ENCODE assay signal across 10 mouse cellular contexts in the genomic region with DNA sequence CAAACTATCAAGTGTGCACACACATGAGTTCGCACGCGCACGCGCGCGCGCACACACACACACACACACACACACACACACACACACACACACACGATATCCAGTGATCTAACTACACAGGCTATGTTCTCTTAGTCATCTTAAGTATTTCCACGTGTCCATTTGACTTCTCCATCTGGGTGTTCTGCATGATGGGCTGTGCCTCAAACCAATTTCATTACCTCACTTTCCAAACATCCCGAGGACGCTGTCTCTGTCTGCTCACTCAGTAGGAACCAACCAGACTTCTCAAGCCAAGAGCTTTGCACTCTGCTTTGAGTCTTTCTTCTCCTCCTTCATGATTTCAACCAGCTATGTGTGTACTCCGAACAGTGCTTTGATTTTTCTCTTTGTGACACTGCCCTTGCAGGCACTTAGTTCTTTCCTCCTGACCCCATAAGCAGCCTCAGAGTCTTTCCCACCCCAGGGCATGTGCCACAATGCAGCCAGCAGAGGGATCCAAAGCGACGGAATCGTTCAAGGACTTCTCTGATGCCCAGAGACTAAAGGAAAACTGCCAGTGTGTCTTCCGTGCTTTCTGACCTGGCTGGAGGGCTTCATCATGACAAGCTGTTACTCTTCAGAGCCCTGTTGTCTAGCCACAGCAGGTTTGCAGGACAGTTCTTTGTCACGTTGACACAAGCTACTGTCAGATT.
DNase-seq lines count a peak whose midpoint lies in the region; ATAC-seq and TF ChIP-seq lines count a peak whose summit lies in the region.
"Had no signal": no experiment of that assay in that cellular context is flagged by ENCODE, and none has a peak within 500 bp of the region (broad histone marks: within the 10 kb centered on the region; RNA-seq: fewer than 3 reads in every experiment).

No protein-coding gene starts in this region.

- no peak for TF ChIP-seq EP300 in liver, embryonic 14.5 days (IDR thresholded peaks at IDR 0.05; ENCODE audit: low read depth)

- peak overlapping the region; percentile 81 for H3K27ac ChIP-seq in embryonic fibroblast, embryonic 13.5 days (ENCODE audit: insufficient read depth, low read length)
- no peak overlapping the region for H3K27ac ChIP-seq in hindbrain, embryonic 14.5 days
- no peak overlapping the region for H3K27ac ChIP-seq in liver, embryonic 14.5 days
- H3K27ac ChIP-seq in stomach, embryonic 14.5 days (ENCODE audit: low read length) = no peak overlapping the region; the same call in 1 of the 2 replicates
- H3K27ac ChIP-seq: hindbrain, embryonic 15.5 days had no signal

- H3K4me1 ChIP-seq in embryonic fibroblast, embryonic 13.5 days (ENCODE audit: control insufficient read depth, insufficient read depth, low read length) = peaks cover 25% of the 10 kb centered on the region
- no peaks in the 10 kb centered on the region for H3K4me1 ChIP-seq in hindbrain, embryonic 14.5 days (replicated peaks; ENCODE audit: control insufficient read depth, insufficient read depth, low read length)
- H3K4me1 ChIP-seq in liver, embryonic 14.5 days (replicated peaks; ENCODE audit: control insufficient read depth in 2 of 2, insufficient read depth in 2 of 2, low read length in 1 of 2) = no peaks in the 10 kb centered on the region
- H3K4me1 ChIP-seq in stomach, embryonic 14.5 days (ENCODE audit: control insufficient read depth, insufficient read depth, low read length) = peaks cover 15% of the 10 kb centered on the region
- H3K4me1 ChIP-seq: hindbrain, embryonic 15.5 days had no signal

- no peak overlapping the region for H3K9ac ChIP-seq in hindbrain, embryonic 14.5 days
- no peak overlapping the region for H3K9ac ChIP-seq in liver, embryonic 14.5 days (replicated peaks)
- H3K9ac ChIP-seq in stomach, embryonic 14.5 days (replicated peaks; ENCODE audit: low read depth, low read length) = no peak overlapping the region
- H3K9ac ChIP-seq: hindbrain, embryonic 15.5 days had no signal

- TF ChIP-seq POLR2A in embryonic fibroblast, embryonic 13.5 days (IDR thresholded peaks at IDR 0.05; ENCODE audit: low read depth, low read length) = no peak

- ATAC-seq in hindbrain, embryonic 14.5 days (ENCODE audit: low FRiP score) = no peak
- no peak for ATAC-seq in liver, embryonic 14.5 days (ENCODE audit: insufficient read depth)
- 0 out of 2 replicates have a peak, but pooled peaks have one; percentile 56 for ATAC-seq in stomach, embryonic 14.5 days (ENCODE audit: insufficient number of reproducible peaks, insufficient read depth, low FRiP score, low read depth)

- no peak overlapping the region for H3K4me2 ChIP-seq in hindbrain, embryonic 14.5 days (replicated peaks)
- H3K4me2 ChIP-seq in liver, embryonic 14.5 days (ENCODE audit: low read depth) = no peak overlapping the region
- H3K4me2 ChIP-seq in stomach, embryonic 14.5 days (replicated peaks; ENCODE audit: low read depth, low read length) = no peak overlapping the region
- H3K4me2 ChIP-seq: hindbrain, embryonic 15.5 days had no signal

- no peaks in the 10 kb centered on the region for H3K36me3 ChIP-seq in hindbrain, embryonic 14.5 days (replicated peaks; ENCODE audit: control insufficient read depth, insufficient read depth)
- H3K36me3 ChIP-seq in liver, embryonic 14.5 days (replicated peaks; ENCODE audit: control insufficient read depth, insufficient read depth, low read depth) = no peaks in the 10 kb centered on the region
- H3K36me3 ChIP-seq in stomach, embryonic 14.5 days (ENCODE audit: control insufficient read depth, insufficient read depth, low read length) = no peaks in the 10 kb centered on the region
- H3K36me3 ChIP-seq: G1E; hindbrain, embryonic 15.5 days had no signal

- intact Hi-C loops in left cerebral cortex, postnatal 4 days (cut with DNase I) = no loop called here

- H3K27me3 ChIP-seq in hindbrain, embryonic 14.5 days (ENCODE audit: control insufficient read depth, insufficient read depth, low read length) = no peaks in the 10 kb centered on the region
- no peaks in the 10 kb centered on the region for H3K27me3 ChIP-seq in liver, embryonic 14.5 days (ENCODE audit: control insufficient read depth, insufficient read depth, low read length)
- no peaks in the 10 kb centered on the region for H3K27me3 ChIP-seq in stomach, embryonic 14.5 days (ENCODE audit: control insufficient read depth, insufficient read depth, low read length)
- H3K27me3 ChIP-seq: hindbrain, embryonic 15.5 days had no signal

- H3K9me3 ChIP-seq in hindbrain, embryonic 14.5 days (ENCODE audit: control insufficient read depth, low read length) = no peaks in the 10 kb centered on the region
- H3K9me3 ChIP-seq in liver, embryonic 14.5 days (ENCODE audit: control insufficient read depth, low read length) = no peaks in the 10 kb centered on the region
- H3K9me3 ChIP-seq in stomach, embryonic 14.5 days (ENCODE audit: control insufficient read depth, low read depth, low read length) = no peaks in the 10 kb centered on the region
- H3K9me3 ChIP-seq: hindbrain, embryonic 15.5 days had no signal

- H3K4me3 ChIP-seq in embryonic fibroblast, embryonic 13.5 days (ENCODE audit: insufficient read depth, low read length) = no peak overlapping the region
- H3K4me3 ChIP-seq in hindbrain, embryonic 14.5 days (replicated peaks; ENCODE audit: low read length) = no peak overlapping the region
- no peak overlapping the region for H3K4me3 ChIP-seq in liver, embryonic 14.5 days (ENCODE audit: insufficient read depth in 1 of 2, low read depth in 2 of 2, low read length in 2 of 2)
- no peak overlapping the region for H3K4me3 ChIP-seq in stomach, embryonic 14.5 days (ENCODE audit: low read depth, low read length)
- H3K4me3 ChIP-seq: hindbrain, embryonic 15.5 days had no signal

- 70% methylated on average over 18 of the region's 18 CpGs for WGBS in hindbrain, embryonic 14.5 days
- WGBS in liver, embryonic 14.5 days (ENCODE audit: insufficient replicate concordance) = 65% methylated on average over 18 of the region's 18 CpGs
- WGBS in stomach, embryonic 14.5 days = 60% methylated on average over 18 of the region's 18 CpGs

- DNase-seq in left cerebral cortex, postnatal 4 days = peak; percentile 68
- no peak for DNase-seq in left cerebral cortex, adult 9 months (ENCODE audit: low spot score in 2 of 2)
- peak; percentile 79 for DNase-seq in brain, adult 2 months (ENCODE audit: low read depth, low spot score)
- DNase-seq in hindbrain, embryonic 14.5 days (ENCODE audit: low spot score) = peak; percentile 78
- DNase-seq in liver, embryonic 14.5 days (ENCODE audit: low read depth in 3 of 3, low spot score in 3 of 3) = no peak
- no peak for DNase-seq in spleen, postnatal 4 days (ENCODE audit: low spot score in 2 of 2)

- TF ChIP-seq CTCF in embryonic fibroblast, embryonic 13.5 days (IDR thresholded peaks at IDR 0.05; ENCODE audit: borderline replicate concordance, insufficient read depth, low read length) = peak; percentile 38; the same call in 1 of the 2 replicates
- TF ChIP-seq CTCF in liver, embryonic 14.5 days (IDR thresholded peaks at IDR 0.05; ENCODE audit: low read depth) = peak; percentile 49

Comparison
In these comparisons a context has a peak if more than half of its experiments do, and no peak if none do; other contexts are left out.
1. DNase-seq: peak in left cerebral cortex, postnatal 4 days (single experiment), brain, adult 2 months (single experiment) and hindbrain, embryonic 14.5 days (single experiment); none in left cerebral cortex, adult 9 months (0 of 2), liver, embryonic 14.5 days (0 of 3) and spleen, postnatal 4 days (0 of 2).